Mouse (Mus musculus): Measurements from ENCODE around the gene Ptpro. TPM values are rescaled to one million over a fixed set of nuclear protein-coding genes. Genes with fewer than 3 reads are reported as not detected.

Gene Ptpro
- polyA plus RNA-seq, 1 experiment from 2014 or later: 4.5 TPM

DNA sequence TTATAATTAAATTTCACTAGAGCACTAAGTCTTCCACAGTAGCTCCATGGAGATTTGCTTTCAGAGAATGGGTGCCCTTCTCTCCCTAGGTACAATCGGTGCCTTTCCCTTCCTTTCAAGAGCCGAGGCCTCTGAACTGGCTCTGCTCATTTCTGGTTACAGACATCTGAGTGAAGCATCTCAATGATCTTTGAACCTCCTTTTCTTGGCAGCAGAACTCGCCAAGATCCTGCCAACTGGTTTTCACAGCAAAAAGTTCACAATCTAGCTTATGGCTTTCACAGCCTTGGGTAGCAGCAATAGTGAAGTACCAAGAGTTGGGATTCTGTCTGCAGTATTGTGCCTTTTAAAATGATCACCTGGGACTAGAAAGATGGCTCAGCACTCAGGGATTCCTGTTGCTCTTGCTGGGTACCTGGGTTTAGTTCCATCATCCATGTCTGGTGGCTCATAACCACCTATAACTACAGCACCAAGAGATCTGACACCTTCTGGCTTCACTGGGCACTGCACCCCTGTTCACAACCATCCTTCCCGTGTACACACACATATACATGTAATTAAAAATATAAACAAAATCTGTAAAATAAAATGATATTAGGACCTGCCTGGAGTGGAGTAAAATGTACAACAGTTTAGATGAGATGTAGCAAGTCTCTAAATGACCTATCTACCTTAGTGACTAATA, 144.1 kb downstream of the Ptpro start:
- ATAC-seq (replicated peaks; ENCODE audit: insufficient number of reproducible peaks, low FRiP score, low TSS enrichment, low read depth): no peak

GRCm38 (mm10) chr6:137397358-137397757, 145.2 kb downstream of the Ptpro start:
- no peak overlapping the region for H3K27ac ChIP-seq (replicated peaks; ENCODE audit: low read depth, low read length)
- no peaks in the 10 kb centered on the region for H3K27me3 ChIP-seq (ENCODE audit: control insufficient read depth, insufficient read depth, low read length)
- DNase-seq (ENCODE audit: low spot score) (no peak), ATAC-seq (replicated peaks; ENCODE audit: insufficient number of reproducible peaks, low FRiP score, low TSS enrichment, low read depth) (no peak; the same call in 1 of the 2 replicates)
- 90% methylated on average over 2 of the region's 2 CpGs for WGBS
- no peaks in the 10 kb centered on the region for H3K36me3 ChIP-seq (replicated peaks; ENCODE audit: control insufficient read depth, insufficient read depth, low read depth, low read length)
- H3K4me2 ChIP-seq (ENCODE audit: low read depth, low read length): no peak overlapping the region
- H3K9ac ChIP-seq (replicated peaks; ENCODE audit: low read length): no peak overlapping the region
- no peaks in the 10 kb centered on the region for H3K9me3 ChIP-seq (replicated peaks; ENCODE audit: control insufficient read depth, low read length)
- no peaks in the 10 kb centered on the region for H3K4me1 ChIP-seq (ENCODE audit: control insufficient read depth, insufficient read depth, low read length)
- H3K4me3 ChIP-seq (ENCODE audit: low read depth, low read length): no peak overlapping the region

More for the DNA sequence above, 144.1 kb downstream of the Ptpro start:
- Histone ChIP-seq H3K4me3 (ENCODE audit: low read depth, low read length) (no peak overlapping the region), H3K9ac (replicated peaks; ENCODE audit: low read length) (no peak overlapping the region), H3K4me1 (ENCODE audit: control insufficient read depth, insufficient read depth, low read length) (no peaks in the 10 kb centered on the region), H3K36me3 (replicated peaks; ENCODE audit: control insufficient read depth, insufficient read depth, low read depth, low read length) (no peaks in the 10 kb centered on the region), H3K9me3 (replicated peaks; ENCODE audit: control insufficient read depth, low read length) (no peaks in the 10 kb centered on the region), H3K27me3 (ENCODE audit: control insufficient read depth, insufficient read depth, low read length) (no peaks in the 10 kb centered on the region), H3K4me2 (ENCODE audit: low read depth, low read length) (no peak overlapping the region), H3K27ac (replicated peaks; ENCODE audit: low read depth, low read length) (no peak overlapping the region)
- DNase-seq (ENCODE audit: low spot score): no peak
- WGBS: 74% methylated on average over 4 of the region's 4 CpGs

- DNase-seq (ENCODE audit: low spot score) (no peak), ATAC-seq (replicated peaks; ENCODE audit: insufficient number of reproducible peaks, low FRiP score, low TSS enrichment, low read depth) (no peak)
- Histone ChIP-seq H3K4me3 (ENCODE audit: low read depth, low read length) (no peak overlapping the region), H3K9me3 (replicated peaks; ENCODE audit: control insufficient read depth, low read length) (no peaks in the 10 kb centered on the region), H3K9ac (replicated peaks; ENCODE audit: low read length) (no peak overlapping the region), H3K4me2 (ENCODE audit: low read depth, low read length) (no peak overlapping the region), H3K36me3 (replicated peaks; ENCODE audit: control insufficient read depth, insufficient read depth, low read depth, low read length) (no peaks in the 10 kb centered on the region), H3K27me3 (ENCODE audit: control insufficient read depth, insufficient read depth, low read length) (no peaks in the 10 kb centered on the region), H3K27ac (replicated peaks; ENCODE audit: low read depth, low read length) (no peak overlapping the region), H3K4me1 (ENCODE audit: control insufficient read depth, insufficient read depth, low read length) (no peaks in the 10 kb centered on the region)
- 85% methylated on average over 4 of the region's 4 CpGs for WGBS
Measured at GRCm38 (mm10) chr6:137404196-137404595, 152.1 kb downstream of the Ptpro start.

- Histone ChIP-seq H3K36me3 (replicated peaks; ENCODE audit: control insufficient read depth, insufficient read depth, low read depth, low read length) (no peaks in the 10 kb centered on the region), H3K9ac (replicated peaks; ENCODE audit: low read length) (no peak overlapping the region), H3K27ac (replicated peaks; ENCODE audit: low read depth, low read length) (no peak overlapping the region), H3K9me3 (replicated peaks; ENCODE audit: control insufficient read depth, low read length) (no peaks in the 10 kb centered on the region), H3K4me3 (ENCODE audit: low read depth, low read length) (no peak overlapping the region), H3K27me3 (ENCODE audit: control insufficient read depth, insufficient read depth, low read length) (no peaks in the 10 kb centered on the region), H3K4me2 (ENCODE audit: low read depth, low read length) (no peak overlapping the region), H3K4me1 (ENCODE audit: control insufficient read depth, insufficient read depth, low read length) (no peaks in the 10 kb centered on the region)
- WGBS: 96% methylated on average over 2 of the region's 2 CpGs
- no peak for DNase-seq (ENCODE audit: low spot score)
- ATAC-seq (replicated peaks; ENCODE audit: insufficient number of reproducible peaks, low FRiP score, low TSS enrichment, low read depth): no peak
Measured at GRCm38 (mm10) chr6:137405690-137406089, 153.6 kb downstream of the Ptpro start.

DNA sequence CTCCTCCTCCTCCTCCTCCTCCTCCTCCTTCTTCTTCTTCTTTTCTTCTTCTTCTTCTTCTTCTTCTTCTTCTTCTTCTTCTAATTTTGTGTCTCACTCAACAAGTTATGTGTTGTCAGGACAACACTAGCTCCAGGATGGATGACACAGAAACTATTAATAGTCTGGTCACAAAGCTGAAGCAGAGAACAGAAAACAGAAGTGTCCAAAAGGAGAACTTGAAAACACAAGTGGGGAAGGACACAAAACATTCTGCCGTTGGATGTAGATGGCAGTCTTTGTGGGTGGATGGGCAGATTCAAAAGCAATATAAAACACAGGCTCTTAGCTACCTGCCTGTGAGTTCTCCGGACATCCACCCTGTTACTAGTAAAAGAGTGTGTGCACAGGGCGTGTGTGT, 158.4 kb downstream of the Ptpro start:
- Histone ChIP-seq H3K4me1 (ENCODE audit: control insufficient read depth, insufficient read depth, low read length) (no peaks in the 10 kb centered on the region), H3K27me3 (ENCODE audit: control insufficient read depth, insufficient read depth, low read length) (no peaks in the 10 kb centered on the region), H3K27ac (replicated peaks; ENCODE audit: low read depth, low read length) (no peak overlapping the region), H3K9ac (replicated peaks; ENCODE audit: low read length) (no peak overlapping the region), H3K4me2 (ENCODE audit: low read depth, low read length) (no peak overlapping the region), H3K4me3 (ENCODE audit: low read depth, low read length) (no peak overlapping the region), H3K9me3 (replicated peaks; ENCODE audit: control insufficient read depth, low read length) (no peaks in the 10 kb centered on the region), H3K36me3 (replicated peaks; ENCODE audit: control insufficient read depth, insufficient read depth, low read depth, low read length) (no peaks in the 10 kb centered on the region)
- ATAC-seq (replicated peaks; ENCODE audit: insufficient number of reproducible peaks, low FRiP score, low TSS enrichment, low read depth): no peak
- no peak for DNase-seq (ENCODE audit: low spot score)
- 84% methylated on average over 3 of the region's 3 CpGs for WGBS

- ATAC-seq (replicated peaks; ENCODE audit: insufficient number of reproducible peaks, low FRiP score, low TSS enrichment, low read depth) (no peak), DNase-seq (ENCODE audit: low spot score) (no peak)
- Histone ChIP-seq H3K27me3 (ENCODE audit: control insufficient read depth, insufficient read depth, low read length) (no peaks in the 10 kb centered on the region), H3K4me2 (ENCODE audit: low read depth, low read length) (no peak overlapping the region), H3K4me1 (ENCODE audit: control insufficient read depth, insufficient read depth, low read length) (no peaks in the 10 kb centered on the region), H3K4me3 (ENCODE audit: low read depth, low read length) (no peak overlapping the region), H3K9me3 (replicated peaks; ENCODE audit: control insufficient read depth, low read length) (no peaks in the 10 kb centered on the region), H3K36me3 (replicated peaks; ENCODE audit: control insufficient read depth, insufficient read depth, low read depth, low read length) (no peaks in the 10 kb centered on the region), H3K27ac (replicated peaks; ENCODE audit: low read depth, low read length) (no peak overlapping the region), H3K9ac (replicated peaks; ENCODE audit: low read length) (no peak overlapping the region)
- 26% methylated on average over 2 of the region's 2 CpGs for WGBS
Measured at GRCm38 (mm10) chr6:137411901-137412378, 159.8 kb downstream of the Ptpro start.

GRCm38 (mm10) chr6:137413045-137413444, 160.9 kb downstream of the Ptpro start:
- Histone ChIP-seq H3K27ac (replicated peaks; ENCODE audit: low read depth, low read length) (no peak overlapping the region), H3K4me3 (ENCODE audit: low read depth, low read length) (no peak overlapping the region), H3K9ac (replicated peaks; ENCODE audit: low read length) (no peak overlapping the region), H3K27me3 (ENCODE audit: control insufficient read depth, insufficient read depth, low read length) (no peaks in the 10 kb centered on the region), H3K9me3 (replicated peaks; ENCODE audit: control insufficient read depth, low read length) (no peaks in the 10 kb centered on the region), H3K4me2 (ENCODE audit: low read depth, low read length) (no peak overlapping the region), H3K36me3 (replicated peaks; ENCODE audit: control insufficient read depth, insufficient read depth, low read depth, low read length) (no peaks in the 10 kb centered on the region), H3K4me1 (ENCODE audit: control insufficient read depth, insufficient read depth, low read length) (no peaks in the 10 kb centered on the region)
- 68% methylated on average over 2 of the region's 2 CpGs for WGBS
- ATAC-seq (replicated peaks; ENCODE audit: insufficient number of reproducible peaks, low FRiP score, low TSS enrichment, low read depth) (no peak; the same call in 1 of the 2 replicates), DNase-seq (ENCODE audit: low spot score) (no peak)

DNA sequence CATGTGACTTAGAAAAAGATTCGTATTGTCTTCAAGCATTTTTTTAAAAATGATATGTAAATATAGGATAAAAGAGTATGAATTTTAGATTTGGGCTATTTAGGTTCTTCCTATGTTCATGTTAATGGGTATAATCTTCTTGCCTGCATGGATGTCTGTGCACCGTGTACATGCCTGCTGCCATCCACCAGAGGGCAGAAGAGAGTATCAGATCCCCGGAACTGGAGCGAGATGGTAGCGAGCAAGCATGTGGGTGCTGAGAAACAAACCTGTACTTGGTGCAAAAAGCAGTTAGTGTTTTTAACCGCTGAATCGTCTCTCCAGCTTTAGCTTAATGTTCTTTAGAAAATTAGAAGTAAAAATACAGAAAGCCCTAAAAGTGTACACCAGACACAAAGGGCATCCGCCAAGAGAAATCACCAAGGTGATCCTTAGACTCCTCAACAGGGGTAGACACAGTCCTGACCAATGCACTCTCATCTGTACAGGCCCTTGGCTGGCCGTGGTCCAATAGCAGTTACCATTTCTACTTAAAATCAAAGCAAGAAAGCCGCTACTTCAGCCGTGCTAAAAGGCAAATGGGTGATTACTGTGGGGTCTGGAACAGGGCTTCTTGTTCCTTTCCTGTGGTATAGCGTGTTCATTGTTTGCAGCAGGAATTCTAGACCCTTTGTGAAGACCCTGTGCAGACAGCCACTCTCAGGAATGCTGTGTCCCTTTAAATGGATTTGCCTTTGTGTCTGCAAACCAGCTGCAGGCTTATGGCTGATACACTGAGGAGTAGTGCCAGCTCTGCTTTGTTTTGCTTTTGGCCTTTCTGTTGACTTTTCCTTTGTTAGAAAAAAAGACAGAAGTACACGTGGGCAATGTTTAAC, 162.6 kb downstream of the Ptpro start:
- no peak overlapping the region for H3K4me3 ChIP-seq (ENCODE audit: low read depth, low read length)
- no peaks in the 10 kb centered on the region for H3K36me3 ChIP-seq (replicated peaks; ENCODE audit: control insufficient read depth, insufficient read depth, low read depth, low read length)
- no peak overlapping the region for H3K4me2 ChIP-seq (ENCODE audit: low read depth, low read length)
- no peak overlapping the region for H3K9ac ChIP-seq (replicated peaks; ENCODE audit: low read length)
- H3K27me3 ChIP-seq (ENCODE audit: control insufficient read depth, insufficient read depth, low read length): no peaks in the 10 kb centered on the region
- H3K4me1 ChIP-seq (ENCODE audit: control insufficient read depth, insufficient read depth, low read length): no peaks in the 10 kb centered on the region
- WGBS: 52% methylated on average over 13 of the region's 13 CpGs
- H3K9me3 ChIP-seq (replicated peaks; ENCODE audit: control insufficient read depth, low read length): no peaks in the 10 kb centered on the region
- DNase-seq (ENCODE audit: low spot score): peak; percentile 56
- 0 out of 2 replicates have a peak, but pooled peaks have one; percentile 71 for ATAC-seq (replicated peaks; ENCODE audit: insufficient number of reproducible peaks, low FRiP score, low TSS enrichment, low read depth)
- H3K27ac ChIP-seq (replicated peaks; ENCODE audit: low read depth, low read length): no peak overlapping the region

All from embryonic facial prominence, embryonic 11.5 days (tissue).